Mouse (Mus musculus) stomach, postnatal 0 days (tissue): ENCODE measurements around the gene Acnat1.

Experiments used
- CTCF ChIP-seq: IDR thresholded peaks from 2 replicates; pipeline ENCODE4 v1.5.1; 2016; ENCODE audit warnings: antibody characterized with exemption, low read depth, mild to moderate bottlenecking, moderate library complexity
- EP300 ChIP-seq: optimal IDR thresholded peaks from 2 replicates; pipeline ENCODE3; 2016; ENCODE audit warnings: antibody characterized with exemption

- peak; percentile 26; the same call in 1 of the 2 replicates for TF ChIP-seq CTCF
- TF ChIP-seq EP300 = no peak
Measured at GRCm38 (mm10) chr4:49521346-49521745, 47.6 kb upstream of the Acnat1 start.
